Mouse (Mus musculus): ENCODE data around the gene Abcb8.

The Abcb8 gene

DNA sequence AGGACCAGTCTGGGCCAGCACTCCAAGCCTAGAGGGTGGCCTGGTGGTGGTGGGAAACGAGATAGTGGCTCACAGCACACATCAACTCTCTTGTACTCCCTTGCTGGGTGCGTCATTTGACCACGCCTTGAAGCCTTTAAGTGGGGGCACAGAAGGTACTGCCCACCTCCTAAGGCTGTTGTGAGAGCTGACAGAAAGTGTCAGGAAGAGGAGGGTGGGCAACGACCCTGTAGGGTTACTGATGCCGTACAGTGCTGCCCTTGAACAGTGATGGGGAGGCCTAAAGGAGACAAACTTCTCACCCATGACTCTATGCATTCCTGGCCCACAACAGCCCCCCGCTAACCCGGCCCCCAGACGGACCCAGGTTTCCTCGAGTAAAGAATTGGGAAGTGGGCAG, 27.0 kb upstream of the Abcb8 start:
- no peak for DNase-seq (ENCODE audit: low read depth, low spot score)

DNA sequence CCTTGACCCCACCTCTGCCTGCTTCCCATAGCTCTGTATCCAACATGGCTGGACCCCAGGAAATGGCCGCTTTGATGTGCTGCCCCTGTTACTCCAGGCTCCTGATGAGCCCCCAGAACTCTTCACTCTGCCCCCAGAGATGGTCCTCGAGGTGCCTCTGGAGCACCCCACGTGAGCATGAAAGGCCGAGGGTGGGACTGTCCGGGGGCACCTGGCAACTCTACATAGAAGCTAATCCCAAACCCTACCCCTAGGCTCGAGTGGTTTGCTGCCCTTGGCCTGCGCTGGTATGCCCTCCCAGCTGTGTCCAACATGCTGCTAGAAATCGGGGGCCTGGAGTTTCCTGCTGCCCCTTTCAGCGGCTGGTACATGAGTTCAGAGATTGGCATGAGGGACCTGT, 23.7 kb upstream of the Abcb8 start:
- no peak for DNase-seq (ENCODE audit: low read depth, low spot score)

DNA sequence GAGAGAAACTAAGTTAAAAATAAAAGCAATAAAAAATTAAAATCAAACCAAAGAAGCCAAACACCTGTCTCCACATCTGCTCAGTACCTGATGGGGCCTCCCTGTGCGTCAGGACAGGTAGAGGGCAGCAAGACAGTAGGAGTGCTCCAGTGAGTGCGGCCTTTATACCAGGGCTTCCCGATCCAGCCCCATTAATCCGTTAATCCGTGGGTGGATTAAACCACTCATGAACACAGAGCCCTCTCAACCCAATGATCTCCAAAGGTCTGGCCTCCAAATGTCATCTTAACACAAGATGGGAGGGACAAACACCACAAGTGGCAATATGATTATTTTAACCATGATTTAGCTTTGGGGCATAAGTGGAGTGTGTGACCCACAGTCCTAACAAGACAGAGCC, 19.7 kb upstream of the Abcb8 start:
- DNase-seq (ENCODE audit: low read depth, low spot score), result no peak

DNA sequence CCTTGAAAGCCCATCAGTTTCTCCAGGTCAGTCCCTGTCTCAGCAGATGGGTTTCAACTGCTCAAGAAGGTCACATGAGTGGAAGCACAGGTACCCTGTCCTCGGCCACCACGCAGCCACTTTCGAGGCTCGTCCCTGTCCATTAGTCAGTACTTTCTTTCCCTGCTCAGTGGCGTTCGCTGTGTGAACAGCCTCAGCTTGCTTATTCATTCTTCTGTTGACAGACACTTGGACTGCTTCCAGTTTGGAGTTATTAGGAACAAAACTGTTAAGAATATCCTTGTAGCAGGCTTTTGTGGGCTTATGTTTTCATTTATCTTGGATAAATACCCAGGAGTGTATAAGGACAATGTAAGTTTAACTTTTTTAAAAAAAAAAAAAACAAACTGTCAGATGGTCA, 19.2 kb upstream of the Abcb8 start:
- no peak for DNase-seq (ENCODE audit: low read depth, low spot score)

DNA sequence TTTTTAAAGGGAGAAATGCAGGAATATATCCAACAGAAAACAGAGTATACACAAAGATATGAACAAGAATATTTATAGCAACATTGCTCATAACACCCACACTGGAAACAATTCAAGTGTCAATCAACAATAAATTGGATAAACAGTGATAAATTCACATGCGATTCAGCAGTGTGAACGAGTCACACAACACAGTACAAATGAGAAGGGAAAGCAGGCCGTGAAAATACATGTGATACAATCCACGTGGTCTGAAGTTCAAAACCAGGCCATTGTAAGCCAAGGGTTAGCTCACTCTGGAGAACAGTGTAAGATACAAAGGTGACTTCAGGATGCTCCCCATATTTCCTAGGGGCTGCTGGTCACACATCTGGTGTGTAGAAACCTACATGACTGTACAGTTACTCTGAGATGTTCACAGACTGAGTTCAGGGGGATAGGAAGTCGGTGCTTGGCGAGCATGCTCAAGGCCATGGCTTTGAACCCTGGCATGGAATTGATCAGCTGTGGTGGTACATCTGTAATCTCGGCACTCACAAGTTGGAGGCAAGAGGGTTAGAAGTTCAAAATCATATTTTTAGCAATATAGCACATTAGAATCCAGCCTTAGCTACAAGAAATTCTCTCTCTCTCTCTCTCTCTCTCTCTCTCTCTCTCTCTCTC, 18.7 kb upstream of the Abcb8 start:
- DNase-seq (ENCODE audit: low read depth, low spot score), result no peak

DNA sequence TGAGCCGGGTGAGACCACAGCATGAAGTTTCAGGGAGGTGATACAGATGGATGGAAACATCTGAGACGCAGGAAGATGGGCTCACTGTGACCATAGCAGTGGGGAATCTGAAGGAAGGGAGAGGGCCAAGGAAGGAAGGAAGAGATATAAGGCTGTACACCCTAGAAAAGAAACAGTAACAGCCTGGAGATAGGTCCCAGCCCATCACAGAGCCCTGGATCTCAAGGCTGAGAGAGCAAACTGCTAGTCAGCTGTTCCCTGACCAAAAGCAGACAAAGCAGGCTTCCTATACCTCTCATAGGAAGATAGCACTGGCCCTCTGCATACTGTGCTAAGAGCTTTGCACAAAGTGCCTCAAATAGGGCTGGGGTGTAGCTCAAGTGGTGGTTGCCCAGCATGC, 14.8 kb upstream of the Abcb8 start:
- DNase-seq (ENCODE audit: low read depth, low spot score), result no peak

DNA sequence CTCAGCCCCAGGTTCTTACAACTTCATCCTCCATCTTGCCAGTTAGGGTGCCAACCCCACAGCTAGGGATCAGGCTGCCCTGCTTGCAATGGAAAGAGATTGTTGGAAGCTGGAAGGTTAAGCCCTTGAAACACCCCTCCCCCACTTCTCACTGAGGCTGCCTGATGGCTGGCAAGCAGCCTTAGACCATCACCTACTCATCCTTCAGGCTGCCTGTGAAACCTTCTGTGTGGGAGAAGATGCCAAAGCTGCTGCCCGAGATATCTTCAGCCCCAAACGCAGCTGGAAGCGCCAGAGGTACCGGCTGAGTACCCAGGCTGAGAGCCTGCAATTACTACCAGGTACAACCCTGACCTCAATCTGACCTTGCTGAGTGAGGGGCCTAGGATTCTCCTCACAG, 14.0 kb upstream of the Abcb8 start:
- no peak for DNase-seq (ENCODE audit: low read depth, low spot score)

DNA sequence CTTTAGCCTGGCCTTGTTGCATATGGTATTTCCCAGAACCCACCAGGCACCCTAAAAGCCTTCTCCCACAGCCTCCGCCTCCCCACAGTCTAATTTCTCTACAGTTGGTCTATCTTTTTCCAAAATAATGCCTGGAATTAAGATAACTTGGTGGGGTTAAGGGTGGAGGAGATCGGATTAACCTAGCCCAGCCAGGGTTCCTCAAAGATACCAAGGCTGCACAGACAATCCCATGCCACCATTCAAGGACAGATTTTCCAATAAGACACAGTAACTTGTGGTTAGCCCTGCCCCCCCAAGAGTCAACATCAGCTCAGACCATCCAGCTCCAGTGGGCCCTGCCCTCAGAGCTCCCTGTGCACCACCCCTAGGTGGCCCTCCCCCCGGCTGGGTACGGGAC, 13.0 kb upstream of the Abcb8 start:
- no peak for DNase-seq (ENCODE audit: low read depth, low spot score)

DNA sequence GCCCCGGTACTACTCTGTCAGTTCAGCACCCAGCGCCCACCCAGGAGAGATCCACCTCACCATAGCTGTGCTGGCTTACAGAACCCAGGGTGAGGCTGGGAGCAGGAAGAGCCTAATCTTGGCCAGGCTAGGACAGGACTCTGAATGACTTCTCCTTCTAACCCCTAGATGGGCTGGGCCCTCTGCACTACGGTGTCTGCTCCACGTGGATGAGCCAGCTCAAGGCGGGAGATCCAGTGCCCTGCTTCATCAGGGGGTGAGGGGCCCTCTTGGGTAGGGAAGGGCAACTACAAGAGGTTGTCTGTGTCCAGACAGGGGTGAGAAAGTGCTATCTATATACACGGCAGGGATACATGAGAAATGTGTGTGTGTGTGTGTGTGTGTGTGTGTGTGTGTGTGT, 12.0 kb upstream of the Abcb8 start:
- DNase-seq (ENCODE audit: low read depth, low spot score), result no peak

DNA sequence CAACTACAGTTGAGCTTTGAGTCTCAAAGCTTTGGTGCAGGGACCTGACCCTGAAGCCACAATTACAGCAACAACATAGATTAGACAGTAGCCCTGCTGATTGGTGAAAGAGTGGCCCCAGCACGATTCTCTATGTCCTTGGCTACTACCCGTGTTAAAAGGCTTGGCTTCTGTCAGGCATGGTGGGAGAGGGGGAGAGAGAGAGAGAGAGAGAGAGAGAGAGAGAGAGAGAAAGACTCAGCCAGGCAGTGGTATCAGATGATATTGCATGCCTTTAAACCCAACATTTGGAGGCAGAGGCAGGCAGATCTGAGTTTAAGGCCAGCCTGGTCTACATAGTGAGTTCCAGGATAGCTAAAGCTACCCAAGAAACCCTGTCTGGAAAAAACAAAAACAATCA, 11.5 kb upstream of the Abcb8 start:
- DNase-seq (ENCODE audit: low read depth, low spot score), result no peak

DNA sequence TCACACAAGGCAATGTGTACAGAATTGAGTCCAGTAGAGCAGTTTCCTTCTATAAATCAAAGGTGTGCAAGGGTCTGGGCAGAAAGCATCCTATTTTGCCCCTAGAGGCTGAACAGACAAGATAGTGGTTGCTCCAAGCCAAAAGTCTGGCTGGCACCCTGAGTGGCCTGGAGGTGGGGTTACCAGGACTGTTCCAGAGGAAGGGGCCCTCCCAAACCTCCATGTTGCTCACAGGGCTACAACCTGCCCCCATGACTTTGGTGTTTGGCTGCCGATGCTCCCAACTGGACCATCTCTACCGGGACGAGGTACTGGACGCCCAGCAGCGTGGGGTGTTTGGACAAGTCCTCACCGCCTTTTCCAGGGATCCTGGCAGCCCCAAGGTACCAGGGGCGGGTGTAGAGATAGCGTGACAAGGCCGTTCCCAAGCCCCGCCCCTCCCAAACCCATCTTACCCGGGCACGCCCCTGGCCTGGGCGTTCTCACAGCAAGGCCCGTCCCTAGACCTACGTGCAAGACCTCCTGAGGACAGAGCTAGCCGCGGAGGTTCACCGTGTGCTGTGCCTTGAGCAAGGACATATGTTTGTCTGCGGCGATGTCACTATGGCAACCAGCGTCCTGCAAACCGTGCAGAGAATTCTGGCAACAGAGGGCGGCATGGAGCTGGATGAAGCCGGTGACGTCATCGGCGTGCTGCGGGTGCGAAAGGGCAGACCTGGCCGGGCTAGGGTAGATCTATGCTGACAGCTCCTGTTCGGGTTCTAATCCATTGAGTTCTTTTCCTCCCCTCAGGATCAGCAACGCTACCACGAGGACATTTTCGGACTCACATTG, 10.2 kb upstream of the Abcb8 start:
- peak; percentile 97 for DNase-seq (ENCODE audit: low read depth, low spot score)

DNA sequence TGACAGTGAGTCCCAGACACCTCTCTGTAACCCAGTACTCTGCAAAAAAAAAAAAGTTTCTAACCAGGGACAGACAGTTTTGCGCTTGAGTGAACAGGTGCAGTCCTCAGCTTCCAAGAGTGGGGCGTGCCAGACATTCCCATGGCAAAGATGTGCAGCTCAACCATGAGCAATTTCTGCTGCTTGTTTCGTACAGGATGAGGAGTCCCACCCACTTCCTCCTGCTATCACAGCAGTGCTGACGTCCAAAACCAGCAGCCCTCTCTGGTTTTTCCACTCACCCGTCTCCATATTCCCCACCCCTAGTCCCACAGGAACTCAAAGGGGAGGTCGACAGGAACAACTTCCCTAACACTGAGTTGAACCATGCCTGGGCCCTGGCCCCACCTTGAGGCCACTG, 9.1 kb upstream of the Abcb8 start:
- peak; percentile 73 for DNase-seq (ENCODE audit: low read depth, low spot score)

DNA sequence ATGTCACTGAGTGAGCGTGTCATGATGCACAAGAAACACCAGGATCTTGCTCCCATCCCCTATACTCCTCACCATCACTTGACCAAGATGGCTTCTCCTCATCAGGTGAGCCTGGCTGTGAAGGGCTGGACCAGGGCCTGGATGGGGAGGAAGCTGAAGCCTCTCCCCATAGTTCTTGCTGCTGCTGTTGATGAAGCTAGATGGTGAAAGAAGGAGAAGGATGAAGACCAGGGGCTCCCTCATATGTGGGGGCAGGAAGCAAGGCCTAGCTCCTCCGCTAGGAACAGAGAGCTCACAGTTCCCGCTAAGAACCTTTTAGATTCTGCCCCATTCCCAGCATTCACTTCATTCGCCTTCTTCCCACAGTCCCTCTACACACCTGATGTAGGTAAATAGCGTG, 8.1 kb upstream of the Abcb8 start:
- no peak for DNase-seq (ENCODE audit: low read depth, low spot score)

DNA sequence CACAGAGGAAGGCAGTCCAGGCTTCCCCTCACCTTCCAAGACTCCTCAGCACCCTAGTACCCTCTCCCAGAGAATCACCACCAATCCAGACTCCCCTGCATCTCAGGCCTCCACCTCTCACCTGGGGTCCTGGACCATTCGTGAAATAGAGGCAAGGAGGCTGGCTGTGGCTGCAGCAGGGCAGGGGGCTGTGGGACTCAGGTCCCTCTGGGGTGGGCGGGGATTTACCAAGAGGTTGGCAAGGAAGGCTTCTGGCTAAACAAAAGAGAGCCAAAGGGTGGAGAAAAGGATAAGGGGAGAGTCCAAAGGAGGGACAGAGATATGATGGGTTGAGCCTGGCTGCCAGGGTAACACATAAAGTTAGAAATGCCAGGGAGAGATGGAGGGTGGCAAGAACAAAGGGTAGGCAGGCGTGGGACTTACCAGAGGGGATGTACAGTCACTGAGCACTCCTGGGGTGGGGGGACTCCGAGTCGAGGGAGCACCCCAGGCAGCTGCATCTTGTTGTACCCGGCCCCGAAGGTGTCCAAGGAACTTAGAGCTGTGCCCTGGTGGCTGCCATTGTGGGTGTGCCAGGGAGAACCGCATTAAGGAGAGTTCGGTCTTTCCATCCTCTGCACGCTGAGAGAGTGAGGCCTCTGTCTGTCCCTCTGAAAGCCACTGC, 7.4 kb upstream of the Abcb8 start:
- no peak for DNase-seq (ENCODE audit: low read depth, low spot score)

DNA sequence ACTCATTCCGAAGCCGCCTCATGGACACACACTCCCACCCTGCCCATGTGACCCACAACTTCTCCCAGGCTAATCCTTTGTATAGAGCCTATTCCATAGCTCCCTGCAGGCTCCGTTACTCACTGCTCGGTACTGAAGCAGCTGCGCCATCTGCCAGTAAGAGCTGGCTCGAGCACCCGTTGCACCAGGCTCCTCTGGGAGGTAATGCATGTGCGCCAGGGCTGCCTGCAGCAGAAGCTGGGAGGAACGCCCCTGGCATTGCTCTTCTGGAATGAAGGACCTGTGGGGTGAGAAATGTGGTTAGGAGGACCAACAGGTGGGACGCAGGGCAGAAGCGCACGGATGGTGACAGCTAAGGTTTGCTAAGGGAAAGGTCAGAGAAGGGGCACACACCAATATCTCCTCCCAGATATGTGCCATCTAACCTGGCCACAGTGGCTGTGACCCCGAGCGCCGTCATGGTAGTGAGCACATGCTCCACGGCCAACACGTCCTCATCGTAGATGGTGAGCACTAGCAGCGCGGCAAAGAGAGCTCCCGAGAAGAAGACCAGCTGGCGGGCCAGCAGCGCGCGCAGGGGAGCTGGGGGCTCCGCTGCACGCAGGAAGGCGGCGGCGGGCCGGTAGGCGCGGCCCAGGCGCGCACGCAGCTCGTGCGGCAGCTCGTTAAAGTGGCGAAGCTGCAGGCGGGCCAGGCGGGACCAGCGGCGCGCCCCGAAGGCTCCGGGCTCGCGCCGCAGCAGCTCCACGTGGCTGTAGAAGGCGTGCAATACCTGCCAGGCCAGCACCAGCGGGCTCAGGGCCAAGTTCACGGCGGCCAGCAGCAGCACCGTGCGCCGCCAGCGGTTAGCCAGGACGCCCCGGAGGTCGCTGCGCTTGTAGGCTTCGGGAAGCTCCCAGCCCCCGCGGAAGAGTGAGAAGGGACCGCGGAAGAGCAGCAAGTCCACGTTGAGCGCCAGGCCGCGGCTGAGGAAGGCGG, 5.9 kb upstream of the Abcb8 start:
- peak; percentile 69 for DNase-seq (ENCODE audit: low read depth, low spot score)

DNA sequence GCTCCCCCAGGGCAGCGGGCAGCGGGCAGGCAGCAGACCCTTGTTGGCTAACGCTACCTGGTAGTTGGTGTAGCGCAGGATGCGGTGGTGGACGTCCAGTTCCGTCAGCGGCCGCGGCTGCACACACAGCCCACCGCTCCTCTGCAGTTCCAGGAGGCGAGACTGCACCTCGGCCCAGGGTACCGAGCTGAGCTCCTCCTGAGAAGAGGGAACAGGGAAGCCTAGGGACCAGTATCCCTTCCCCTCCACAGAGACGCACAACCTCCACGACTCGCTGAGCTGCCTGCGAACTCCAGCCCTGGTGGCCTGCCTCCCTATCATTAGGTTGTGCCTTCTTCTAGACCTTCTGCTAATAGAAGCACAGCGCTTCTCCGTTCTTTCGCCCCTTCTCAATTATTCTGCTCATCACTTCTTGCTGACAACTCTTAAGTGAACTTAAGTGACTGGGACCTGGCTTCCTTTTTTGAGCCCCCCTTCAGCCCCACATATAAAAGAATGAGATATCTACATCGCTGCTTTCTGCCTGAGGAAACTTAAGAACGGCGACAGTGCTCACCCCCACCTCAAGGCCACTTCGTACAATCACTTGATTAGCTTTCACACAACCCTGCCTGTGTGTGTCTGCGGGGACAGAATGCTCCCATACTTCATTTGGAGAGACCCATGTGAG, 5.1 kb upstream of the Abcb8 start:
- DNase-seq (ENCODE audit: low read depth, low spot score), result no peak

DNA sequence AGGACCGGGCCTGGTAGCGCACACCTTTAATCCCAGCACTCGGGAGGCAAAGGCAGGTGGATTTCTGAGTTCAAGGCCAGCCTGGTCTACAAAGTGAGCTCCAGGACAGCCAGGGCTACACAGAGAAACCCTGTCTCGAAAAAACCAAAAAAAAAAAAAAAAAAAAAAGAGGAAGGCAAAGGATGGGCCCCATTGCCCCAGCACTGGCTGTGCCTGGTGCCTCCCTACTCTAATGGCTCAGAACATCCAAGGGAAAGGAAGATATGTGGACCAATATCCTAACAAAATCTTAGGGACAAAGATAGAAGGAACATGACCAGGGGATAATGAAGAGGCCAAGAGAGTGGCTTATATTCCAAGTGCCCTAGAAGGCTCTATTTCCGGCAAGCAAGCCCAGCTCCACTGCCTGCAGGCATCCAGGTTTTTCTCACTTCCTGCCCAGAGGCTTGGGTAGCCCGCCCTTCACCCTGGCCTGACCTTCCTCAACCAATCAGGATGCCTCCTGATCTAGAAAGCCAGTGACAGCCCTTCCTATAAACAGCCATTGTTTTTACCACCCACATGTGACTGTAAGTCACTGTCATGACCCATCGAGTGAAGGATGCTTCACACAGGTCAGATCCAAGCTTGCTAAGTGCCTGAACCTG, 4.3 kb upstream of the Abcb8 start:
- DNase-seq (ENCODE audit: low read depth, low spot score), result peak; percentile 74

DNA sequence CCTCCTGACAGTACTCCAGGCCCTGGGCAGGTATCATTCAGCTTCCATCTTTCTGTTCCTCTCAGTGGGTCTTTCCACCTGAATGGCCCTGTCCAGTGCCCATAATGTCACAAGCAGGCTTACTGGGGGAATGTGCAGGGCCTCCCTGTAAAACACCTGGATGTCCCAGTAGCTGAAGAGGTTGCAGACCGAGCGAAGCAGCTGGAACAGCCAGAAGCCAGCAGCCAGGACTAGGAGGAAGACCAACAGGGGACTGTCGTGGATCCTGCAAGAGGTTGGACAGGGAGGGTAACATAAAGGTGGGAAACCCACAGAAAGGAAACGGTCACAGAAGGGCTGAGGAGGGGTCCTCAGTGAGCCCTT, 3.8 kb upstream of the Abcb8 start:
- DNase-seq (ENCODE audit: low read depth, low spot score), result no peak

DNA sequence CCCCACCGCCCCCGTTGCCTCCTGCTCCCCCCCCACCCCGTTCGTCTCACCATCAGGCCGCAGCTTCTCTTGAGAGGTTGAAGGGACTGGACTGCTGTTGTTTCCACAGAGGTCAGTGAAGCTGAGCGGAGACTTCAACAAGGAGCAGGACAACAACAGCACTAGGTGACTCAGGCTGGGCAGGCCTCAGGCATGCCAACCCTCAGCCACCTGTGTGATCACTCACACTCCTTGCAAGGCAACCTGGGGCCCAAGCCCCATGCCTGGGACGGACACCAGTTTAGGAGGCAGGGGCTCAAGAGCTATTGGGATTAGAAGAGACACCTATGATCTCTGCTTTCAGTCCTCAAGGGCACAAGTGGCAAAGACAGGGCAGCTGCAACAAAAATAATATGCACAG, 1.6 kb upstream of the Abcb8 start, which contains the start of gene Atg9b:
TSS of gene Atg9b (minus strand) at position 280 of the 400 bp plus-strand sequence.
- DNase-seq (ENCODE audit: low read depth, low spot score), result no peak

DNA sequence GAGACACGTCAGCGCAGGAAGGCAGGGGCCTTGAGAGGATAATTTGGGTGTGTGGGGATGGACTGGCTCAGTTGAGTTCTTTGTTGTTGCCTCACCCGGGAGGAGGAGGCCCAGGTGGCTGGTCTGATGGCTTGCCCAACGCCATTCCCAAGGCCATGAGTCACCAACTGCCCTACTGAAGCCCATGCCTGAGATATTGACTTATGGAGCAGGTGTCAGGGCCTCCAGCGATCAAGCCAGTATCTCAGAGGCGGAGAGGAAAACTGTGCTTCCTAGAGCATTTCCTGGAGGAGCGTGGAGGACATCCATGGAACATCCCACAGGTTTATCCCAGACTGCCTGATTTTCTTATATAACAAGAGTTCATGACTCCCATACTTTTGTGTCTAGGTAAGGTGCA, 739 bp upstream of the Abcb8 start:
- no peak for DNase-seq (ENCODE audit: low read depth, low spot score)

All from CD4-positive, CD25-positive, alpha-beta regulatory T cell, adult 2 months (primary cell).